Mouse (Mus musculus) adipocyte (in vitro differentiated cells): ENCODE data around the gene Shank2.

Experiments used
- DNase-seq: peaks from one replicate; pipeline ENCODE4 v3.0.0-alpha.2; 2016; ENCODE audit warnings: low spot score

The Shank2 gene

DNA sequence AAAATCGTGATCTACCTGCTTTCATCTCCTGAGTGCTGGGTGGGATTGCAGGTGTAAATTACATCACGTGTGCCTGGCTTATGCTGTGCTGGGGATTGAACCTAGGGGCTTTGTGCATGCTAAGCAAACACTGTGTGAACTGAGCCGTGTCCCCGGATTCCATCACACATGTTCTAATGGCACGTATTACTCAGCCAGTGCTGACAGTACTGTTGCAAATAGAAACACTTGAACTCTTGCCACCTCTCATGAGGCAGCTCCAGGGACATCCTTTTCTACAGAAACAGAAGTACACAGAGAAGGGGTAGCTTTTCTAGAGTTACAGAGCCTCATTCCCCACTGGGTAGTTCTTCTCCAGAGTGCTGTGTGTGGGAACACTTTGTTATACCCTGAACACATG, 168.5 kb downstream of the Shank2 start:
- DNase-seq = no peak

- no peak for DNase-seq
Measured at GRCm38 (mm10) chr7:144170686-144171085, 169.0 kb downstream of the Shank2 start.

GRCm38 (mm10) chr7:144173869-144174268, 172.1 kb downstream of the Shank2 start:
- no peak for DNase-seq

DNA sequence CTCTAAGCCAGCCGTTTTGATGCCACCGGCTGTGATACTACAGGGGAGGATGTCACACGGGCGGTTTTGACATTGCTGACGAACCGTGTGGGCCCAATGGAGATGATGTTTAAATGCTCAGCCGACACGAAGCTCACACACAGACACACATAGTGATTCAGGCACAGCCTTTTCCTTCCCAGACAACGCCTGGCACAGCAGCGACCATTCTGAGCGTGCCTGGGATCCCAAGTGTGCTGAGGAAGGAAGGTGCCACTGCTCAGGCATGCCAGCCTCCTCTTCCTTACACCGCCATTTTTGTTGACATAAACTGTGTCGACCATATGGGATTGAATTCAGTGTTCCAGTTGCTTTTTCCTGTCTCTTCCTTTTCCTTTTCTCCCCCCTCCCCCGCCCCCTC, 172.6 kb downstream of the Shank2 start:
- no peak for DNase-seq

DNA sequence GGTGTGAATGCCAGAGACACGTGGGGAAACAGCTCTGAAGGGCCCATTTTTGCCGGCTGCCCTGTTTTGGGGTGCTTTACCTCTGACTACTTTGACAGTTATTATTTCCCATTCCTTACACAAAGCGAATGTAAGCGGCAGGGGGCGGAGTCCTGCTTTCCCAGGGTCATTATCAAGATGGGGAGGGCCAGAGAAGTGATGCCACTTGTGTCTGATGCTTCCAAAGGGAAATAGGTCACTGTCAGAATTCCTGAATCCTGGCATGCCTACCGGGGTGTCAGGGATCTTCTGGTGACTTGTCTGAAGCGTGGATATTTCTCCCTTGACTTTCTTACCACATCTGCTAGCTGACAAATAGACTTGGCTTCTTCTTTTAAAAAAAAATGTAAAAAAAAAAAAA, 173.3 kb downstream of the Shank2 start:
- no peak for DNase-seq

- no peak for DNase-seq
Measured at GRCm38 (mm10) chr7:144175481-144176233, 173.9 kb downstream of the Shank2 start.

- no peak for DNase-seq
Measured at GRCm38 (mm10) chr7:144176234-144176730, 174.6 kb downstream of the Shank2 start.

DNA sequence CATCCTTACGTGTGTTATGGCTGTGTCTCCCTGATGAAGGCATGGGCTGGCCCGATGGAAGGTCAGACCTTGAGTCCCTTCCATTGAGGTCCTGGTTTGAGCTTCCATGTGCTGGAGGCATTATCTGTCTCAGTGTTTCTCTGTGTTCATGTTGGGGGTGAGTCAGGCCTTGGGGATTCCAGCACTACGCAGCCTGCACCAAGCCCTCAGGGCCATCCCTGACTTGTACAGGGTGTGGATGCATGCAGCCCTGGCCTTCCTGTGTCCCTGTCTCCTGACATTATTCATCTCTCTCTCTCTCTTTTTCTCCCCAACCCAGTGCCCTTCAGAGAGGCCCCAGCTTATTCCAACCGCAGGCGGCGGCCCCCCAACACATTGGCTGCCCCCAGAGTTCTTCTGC, 177.7 kb downstream of the Shank2 start:
- no peak for DNase-seq

DNA sequence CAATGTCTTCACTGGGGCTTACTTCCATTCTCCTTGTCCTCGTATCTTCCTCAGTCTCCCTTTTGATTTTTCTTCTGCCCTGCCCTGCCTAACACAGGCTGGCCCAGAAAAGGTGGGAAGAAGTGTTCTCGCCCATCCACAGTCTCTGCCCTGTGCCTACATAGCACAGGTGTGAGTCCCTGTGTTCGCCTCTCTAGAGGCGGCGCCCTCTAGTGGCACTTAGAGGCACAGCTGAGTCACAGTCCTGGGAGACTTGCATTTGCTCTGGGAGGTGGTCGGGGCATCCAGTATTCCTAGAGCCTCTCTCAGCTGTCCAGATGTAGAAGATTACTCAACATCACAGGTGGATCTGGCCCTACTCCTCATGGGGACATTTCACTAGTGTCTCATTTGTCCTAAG, 179.2 kb downstream of the Shank2 start:
- DNase-seq = peak; percentile 52

DNA sequence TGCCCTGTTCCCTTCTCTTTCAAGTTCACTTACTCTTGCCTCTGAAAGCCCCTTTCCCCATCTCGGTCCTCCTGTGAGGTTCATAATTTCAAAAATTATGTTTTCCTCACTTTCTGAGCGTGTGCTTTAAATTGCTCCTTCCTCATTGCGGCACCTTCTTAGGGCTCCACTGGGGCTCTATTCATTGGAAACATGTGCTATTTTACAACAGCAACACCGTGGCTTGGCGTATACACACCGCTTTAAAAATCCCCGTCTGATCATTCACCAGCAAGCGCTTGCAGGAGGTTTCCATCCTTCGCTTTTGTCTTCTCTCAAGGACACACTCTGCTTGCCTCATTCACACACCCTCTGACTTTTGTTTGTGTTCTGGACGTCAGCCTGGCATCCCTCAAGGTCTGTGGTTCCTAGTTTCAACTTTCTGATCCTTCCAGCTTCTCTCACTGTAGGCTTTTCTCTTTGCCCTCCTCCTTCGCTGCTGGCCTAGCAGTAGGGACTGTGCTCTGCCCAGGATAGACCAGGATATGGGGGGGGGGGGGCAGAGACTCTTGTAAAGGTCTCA, 186.2 kb downstream of the Shank2 start:
- DNase-seq = no peak

GRCm38 (mm10) chr7:144189446-144189845, 187.7 kb downstream of the Shank2 start:
- peak; percentile 61 for DNase-seq

GRCm38 (mm10) chr7:144198491-144198890, 196.8 kb downstream of the Shank2 start:
- DNase-seq = no peak

DNA sequence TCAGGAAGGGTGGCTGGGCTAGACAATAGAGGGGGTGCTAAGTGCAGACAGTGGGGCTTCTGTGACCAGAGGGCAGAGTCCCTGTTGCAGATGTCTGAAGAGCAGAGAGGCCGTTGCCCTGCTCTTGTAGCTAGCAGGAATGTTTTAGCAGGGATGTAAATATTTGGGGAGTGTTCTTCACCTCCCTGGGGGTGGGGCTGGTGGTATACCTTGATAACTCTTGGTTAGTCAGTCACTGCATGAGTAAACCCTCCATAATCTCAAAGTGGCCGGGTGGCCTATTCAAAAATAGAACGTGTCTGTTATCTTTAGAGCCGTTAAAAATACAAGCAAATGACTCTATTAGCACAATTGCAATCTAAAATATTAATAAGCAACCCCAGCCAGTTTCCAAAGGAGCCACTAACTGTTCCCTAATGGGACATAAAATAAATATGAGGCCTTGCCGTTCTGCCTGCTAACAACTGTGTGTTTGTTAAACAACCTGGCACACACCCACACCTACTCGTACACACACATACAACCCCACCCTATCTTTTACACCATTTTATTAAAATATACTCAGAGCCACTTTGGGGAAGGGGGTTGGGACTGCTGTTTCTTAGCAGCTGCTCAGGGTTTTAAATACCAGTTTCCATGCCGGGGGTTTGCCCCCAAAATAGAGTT, 200.4 kb downstream of the Shank2 start:
- DNase-seq = no peak

DNA sequence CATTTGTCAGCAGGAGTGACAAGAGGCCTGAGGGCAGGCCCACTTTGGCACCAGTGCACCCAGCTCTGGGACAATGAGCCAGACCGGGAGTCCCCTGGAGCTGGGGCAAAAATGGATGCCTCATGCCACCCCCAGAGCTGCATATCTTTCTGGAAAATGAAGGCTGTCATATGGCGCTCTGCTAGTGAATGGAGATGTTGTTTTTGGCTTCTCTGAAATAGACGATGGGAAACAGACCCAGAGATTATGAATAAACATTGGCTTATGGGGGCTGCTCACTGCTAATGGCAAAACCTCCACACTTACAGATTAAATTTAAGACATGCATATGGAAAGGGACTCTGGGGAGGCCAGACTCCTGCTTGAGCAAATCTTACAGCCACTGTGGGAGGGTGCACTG, 202.6 kb downstream of the Shank2 start:
- DNase-seq = no peak

GRCm38 (mm10) chr7:144205161-144205560, 203.4 kb downstream of the Shank2 start:
- no peak for DNase-seq

- no peak for DNase-seq
Measured at GRCm38 (mm10) chr7:144205837-144206236, 204.1 kb downstream of the Shank2 start.

- no peak for DNase-seq
Measured at GRCm38 (mm10) chr7:144206254-144206653, 204.5 kb downstream of the Shank2 start.

GRCm38 (mm10) chr7:144207100-144207499, 205.4 kb downstream of the Shank2 start:
- no peak for DNase-seq

- DNase-seq = peak; percentile 69
Measured at GRCm38 (mm10) chr7:144207849-144208248, 206.1 kb downstream of the Shank2 start.

GRCm38 (mm10) chr7:144208628-144209027, 206.9 kb downstream of the Shank2 start:
- DNase-seq = no peak

- no peak for DNase-seq
Measured at GRCm38 (mm10) chr7:144210526-144210925, 208.8 kb downstream of the Shank2 start.

- no peak for DNase-seq
Measured at GRCm38 (mm10) chr7:144212694-144213093, 211.0 kb downstream of the Shank2 start.

GRCm38 (mm10) chr7:144217192-144217591, 215.5 kb downstream of the Shank2 start:
- peak; percentile 78 for DNase-seq
